Mouse (Mus musculus) neural tube, embryonic 11.5 days (tissue): ENCODE measurements at regions not wholly inside any gene's neighbourhood (a gene's known extent, or its start where the extent isn't known, plus 50 kb on each side); places are given as distances from the start of the nearest gene placed in this dataset.

Experiments used
- ATAC-seq: fragments of 200-750 bp; cut with Nextera tagmentation; 2 replicates; pipeline ENCODE4 v1.8.0; 2017; ENCODE audit warnings: moderate number of reproducible peaks, mild to moderate bottlenecking, moderate TSS enrichment, moderate library complexity; ENCODE audit not compliant: insufficient read depth, low FRiP score, low TSS enrichment
- DNase-seq: peaks from one replicate; pipeline ENCODE4 v3.0.0-alpha.2; 2015; ENCODE audit warnings: low spot score
- H3K27ac ChIP-seq: fragments of 300-500 bp; sonication (generic); 2 replicates; pipeline ENCODE4 v1.5.1; 2014; ENCODE audit warnings: low read depth, mild to moderate bottlenecking, low read length
- H3K27me3 ChIP-seq: fragments of 300-500 bp; sonication (generic); 2 replicates; pipeline ENCODE4 v1.6.1; 2014; ENCODE audit warnings: mild to moderate bottlenecking, low read length, mixed read lengths; ENCODE audit not compliant: control insufficient read depth, insufficient read depth
- H3K36me3 ChIP-seq: fragments of 300-500 bp; sonication (generic); 2 replicates; pipeline ENCODE4 v1.6.1; 2014; ENCODE audit warnings: mild to moderate bottlenecking, low read length, moderate library complexity, mixed read lengths; ENCODE audit not compliant: control insufficient read depth, insufficient read depth
- H3K4me1 ChIP-seq: fragments of 300-500 bp; sonication (generic); 2 replicates; pipeline ENCODE4 v1.6.1; 2014; ENCODE audit warnings: low read length, mixed read lengths; ENCODE audit not compliant: control insufficient read depth, insufficient read depth
- H3K4me2 ChIP-seq: fragments of 300-500 bp; sonication (generic); 2 replicates; pipeline ENCODE4 v1.6.1; 2014; ENCODE audit warnings: low read depth, mild to moderate bottlenecking, moderate library complexity
- H3K4me3 ChIP-seq: fragments of 300-500 bp; sonication (generic); 2 replicates; pipeline ENCODE4 v1.5.1; 2014; ENCODE audit warnings: low read depth, low read length
- H3K9ac ChIP-seq: fragments of 300-500 bp; sonication (generic); 2 replicates; pipeline ENCODE4 v1.6.1; 2014; ENCODE audit warnings: mild to moderate bottlenecking, low read length
- H3K9me3 ChIP-seq: fragments of 300-500 bp; sonication (generic); 2 replicates; pipeline ENCODE4 v1.6.1; 2016; ENCODE audit warnings: low read length; ENCODE audit not compliant: control insufficient read depth
- WGBS: fragments of 180-500 bp; shearing (Covaris S2); extraction: QIAGEN DNeasy Blood & Tissue Kit; methylation state at CpG from one replicate; pipeline ENCODE4 v1.1.7; 2014; 5-methylcytosine and 5-hydroxymethylcytosine counted together

- Histone ChIP-seq H3K4me3 (no peak overlapping the region), H3K36me3 (no peaks in the 10 kb centered on the region), H3K4me1 (no peaks in the 10 kb centered on the region), H3K27ac (no peak overlapping the region), H3K27me3 (no peaks in the 10 kb centered on the region), H3K9me3 (no peaks in the 10 kb centered on the region), H3K4me2 (no peak overlapping the region), H3K9ac (no peak overlapping the region)
- 87% methylated on average over 4 of the region's 4 CpGs for WGBS
- no peak for ATAC-seq
- no peak for DNase-seq
These were observed 103.6 kb upstream of the Lmo4 start for GRCm38 (mm10) chr3:144308616-144309015.

DNA sequence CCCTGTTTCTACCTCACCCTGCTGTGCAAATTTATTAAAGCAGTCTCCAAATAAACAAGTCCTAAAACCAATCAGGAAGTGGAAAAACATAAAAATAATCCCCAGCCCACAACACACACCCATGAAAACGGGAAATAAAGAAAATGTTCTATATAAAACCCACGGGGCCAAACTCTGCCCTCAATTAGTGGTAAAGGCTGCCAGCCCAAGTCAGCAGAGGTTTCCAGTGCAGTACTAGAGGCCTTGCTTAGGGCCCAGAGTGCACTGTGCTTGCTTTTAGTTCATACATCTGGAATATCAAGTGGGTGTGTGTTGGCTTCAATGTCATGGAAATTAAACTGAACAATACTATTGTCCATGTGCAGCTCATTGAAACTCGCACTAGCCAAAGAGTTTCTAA is 102.5 kb upstream of the Lmo4 start:
- WGBS: 86% methylated on average over 3 of the region's 3 CpGs
- ATAC-seq (no peak), DNase-seq (no peak)
- Histone ChIP-seq H3K4me2 (no peak overlapping the region), H3K36me3 (no peaks in the 10 kb centered on the region), H3K27me3 (no peaks in the 10 kb centered on the region), H3K27ac (no peak overlapping the region), H3K9ac (no peak overlapping the region), H3K4me1 (no peaks in the 10 kb centered on the region), H3K9me3 (no peaks in the 10 kb centered on the region), H3K4me3 (no peak overlapping the region)

DNA sequence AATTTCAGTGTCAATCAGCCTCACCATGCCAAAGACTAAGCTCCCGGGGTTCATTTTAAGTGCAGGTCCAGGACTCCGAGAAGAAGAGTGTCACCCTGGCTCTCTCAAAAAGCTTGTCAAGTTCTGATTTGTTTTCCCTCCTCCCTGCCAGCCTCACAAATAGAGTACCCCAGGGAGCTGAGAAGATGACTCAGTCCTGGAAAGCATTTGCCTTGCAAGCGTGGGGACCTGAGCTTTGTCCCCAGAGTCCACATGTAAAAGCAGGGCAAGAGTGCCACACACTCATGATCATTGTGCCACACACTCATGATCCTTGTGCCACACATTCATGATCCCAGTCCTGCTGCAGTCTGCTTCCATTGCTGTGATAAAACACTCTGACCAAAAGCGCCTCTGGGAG is 100.4 kb upstream of the Lmo4 start:
- Histone ChIP-seq H3K36me3 (no peaks in the 10 kb centered on the region), H3K9ac (no peak overlapping the region), H3K27ac (no peak overlapping the region), H3K9me3 (no peaks in the 10 kb centered on the region), H3K4me2 (no peak overlapping the region), H3K27me3 (no peaks in the 10 kb centered on the region), H3K4me3 (no peak overlapping the region), H3K4me1 (no peaks in the 10 kb centered on the region)
- DNase-seq: no peak
- no peak for ATAC-seq
- WGBS: 53% methylated on average over 4 of the region's 4 CpGs

DNA sequence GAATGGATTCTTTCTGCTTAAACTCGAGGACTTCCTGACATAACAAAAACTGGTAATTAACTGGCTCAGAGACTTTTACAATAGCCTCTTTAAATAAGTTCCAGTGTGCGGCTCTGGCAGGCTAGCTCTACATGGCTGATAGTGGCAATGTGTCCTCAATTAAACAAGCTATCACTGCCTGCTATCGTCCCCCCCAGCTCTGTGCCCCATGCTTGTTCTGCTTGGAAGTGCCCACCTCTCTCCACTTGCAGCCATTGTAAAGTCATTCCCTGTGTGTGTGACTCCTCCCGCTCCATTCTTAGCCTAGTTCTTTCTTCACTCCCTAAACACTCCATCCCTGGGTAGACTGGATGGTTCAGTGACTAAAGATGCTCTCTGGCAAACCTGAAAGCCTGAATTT is 99.9 kb upstream of the Lmo4 start:
- ATAC-seq (no peak), DNase-seq (no peak)
- Histone ChIP-seq H3K27ac (no peak overlapping the region), H3K9ac (no peak overlapping the region), H3K9me3 (no peaks in the 10 kb centered on the region), H3K4me1 (no peaks in the 10 kb centered on the region), H3K4me2 (no peak overlapping the region), H3K4me3 (no peak overlapping the region), H3K27me3 (no peaks in the 10 kb centered on the region), H3K36me3 (no peaks in the 10 kb centered on the region)
- WGBS: 32% methylated on average over 4 of the region's 4 CpGs

- Histone ChIP-seq H3K4me3 (no peak overlapping the region), H3K27ac (no peak overlapping the region), H3K27me3 (no peaks in the 10 kb centered on the region), H3K9me3 (no peaks in the 10 kb centered on the region), H3K36me3 (no peaks in the 10 kb centered on the region), H3K4me1 (no peaks in the 10 kb centered on the region), H3K9ac (no peak overlapping the region), H3K4me2 (no peak overlapping the region)
- ATAC-seq (no peak), DNase-seq (no peak)
- WGBS: 87% methylated on average over 3 of the region's 3 CpGs
These were observed 97.6 kb upstream of the Lmo4 start for GRCm38 (mm10) chr3:144302626-144303025.

GRCm38 (mm10) chr3:144301068-144301467 is 96.0 kb upstream of the Lmo4 start:
- no peaks in the 10 kb centered on the region for H3K4me1 ChIP-seq
- H3K9ac ChIP-seq: no peak overlapping the region
- no peak overlapping the region for H3K27ac ChIP-seq
- no peak overlapping the region for H3K4me3 ChIP-seq
- H3K36me3 ChIP-seq: no peaks in the 10 kb centered on the region
- H3K9me3 ChIP-seq: no peaks in the 10 kb centered on the region
- WGBS: 87% methylated on average over 3 of the region's 3 CpGs
- no peak for DNase-seq
- ATAC-seq: no peak
- no peaks in the 10 kb centered on the region for H3K27me3 ChIP-seq
- no peak overlapping the region for H3K4me2 ChIP-seq

GRCm38 (mm10) chr3:144299239-144299638 is 94.2 kb upstream of the Lmo4 start:
- Histone ChIP-seq H3K9me3 (no peaks in the 10 kb centered on the region), H3K27me3 (no peaks in the 10 kb centered on the region), H3K4me2 (no peak overlapping the region), H3K9ac (no peak overlapping the region), H3K4me1 (no peaks in the 10 kb centered on the region), H3K4me3 (no peak overlapping the region), H3K36me3 (no peaks in the 10 kb centered on the region), H3K27ac (no peak overlapping the region)
- DNase-seq (no peak), ATAC-seq (no peak)
- WGBS: 96% methylated on average over 5 of the region's 5 CpGs

- 83% methylated on average over 3 of the region's 3 CpGs for WGBS
- Histone ChIP-seq H3K4me3 (no peak overlapping the region), H3K4me2 (no peak overlapping the region), H3K27me3 (no peaks in the 10 kb centered on the region), H3K9me3 (no peaks in the 10 kb centered on the region), H3K9ac (no peak overlapping the region), H3K36me3 (no peaks in the 10 kb centered on the region), H3K27ac (no peak overlapping the region), H3K4me1 (no peaks in the 10 kb centered on the region)
- ATAC-seq: no peak
- no peak for DNase-seq
These were observed 84.5 kb upstream of the Lmo4 start for GRCm38 (mm10) chr3:144289489-144289888.

DNA sequence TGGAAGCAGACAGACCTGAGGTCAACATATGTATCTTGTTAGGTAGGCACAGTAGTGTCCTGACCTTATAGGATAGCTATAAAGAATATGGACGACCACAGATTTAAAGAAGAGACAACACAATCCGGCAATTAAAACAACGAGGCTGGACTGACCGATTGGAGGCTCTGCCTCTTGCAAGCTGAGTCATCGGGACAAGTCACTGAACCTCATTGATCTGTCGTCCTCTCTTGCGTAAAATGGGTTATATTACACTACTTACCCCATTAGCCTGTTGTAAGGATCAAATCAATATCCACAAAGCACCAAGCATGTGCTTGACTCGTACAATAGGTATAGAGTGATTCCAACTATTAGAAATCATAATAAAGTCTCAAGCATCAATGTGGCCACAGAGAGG is 81.1 kb upstream of the Lmo4 start:
- Histone ChIP-seq H3K9me3 (no peaks in the 10 kb centered on the region), H3K4me1 (no peaks in the 10 kb centered on the region), H3K27ac (no peak overlapping the region), H3K27me3 (no peaks in the 10 kb centered on the region), H3K4me3 (no peak overlapping the region), H3K9ac (no peak overlapping the region), H3K4me2 (no peak overlapping the region), H3K36me3 (no peaks in the 10 kb centered on the region)
- no peak for DNase-seq
- 86% methylated on average over 8 of the region's 8 CpGs for WGBS
- ATAC-seq: no peak
